Mouse (Mus musculus): ENCODE measurements at regions not wholly inside any gene's neighbourhood (a gene's known extent, or its start where the extent isn't known, plus 50 kb on each side); places are given as distances from the start of the nearest gene placed in this dataset.

GRCm38 (mm10) chr10:27984047-27984446 lies 90.6 kb upstream of the Ptprk start:
- TF ChIP-seq MAFK (IDR thresholded peaks at IDR 0.05; ENCODE audit: insufficient read depth, low read depth, low read length) (no peak), ZC3H11A (IDR thresholded peaks at IDR 0.05; ENCODE audit: borderline replicate concordance, low read depth, low read length) (no peak)
